Mouse (Mus musculus) small intestine, adult 2 months (tissue): ENCODE results near the gene Scai.

Source experiments
- CTCF ChIP-seq: fragments of 200-500 bp; IDR thresholded peaks from 2 replicates; pipeline ENCODE4 v1.5.1; 2012; ENCODE audit warnings: low read depth, mild to moderate bottlenecking, control low read depth, inconsistent platforms, low read length, moderate library complexity, mixed read lengths; ENCODE audit not compliant: insufficient replicate concordance, insufficient read length; ENCODE audit errors: extremely low read depth
- POLR2A ChIP-seq: fragments of 200-500 bp; IDR thresholded peaks from 2 replicates; pipeline ENCODE4 v1.6.1; 2012; ENCODE audit warnings: low read depth, mild to moderate bottlenecking, control low read depth, inconsistent platforms, low read length, moderate library complexity

GRCm38 (mm10) chr2:39069096-39069495 lies 121.4 kb downstream of the Scai start:
- no peak for TF ChIP-seq CTCF
- no peak for TF ChIP-seq POLR2A
